Comparison of ENCODE assay signal across 9 mouse cellular contexts in genomic region chr6:38523851-38524250, GRCm38 (mm10). TPM values are rescaled to one million over a fixed set of nuclear protein-coding genes. Genes with fewer than 3 reads are reported as not detected.
A peak's percentile ranks its signal among the peaks of the same experiment; 100 is the strongest.
DNase-seq lines count a peak whose midpoint lies in the region; ATAC-seq and TF ChIP-seq lines count a peak whose summit lies in the region.
"Had no signal": no experiment of that assay in that cellular context is flagged by ENCODE, and none has a peak within 500 bp of the region (broad histone marks: within the 10 kb centered on the region; RNA-seq: fewer than 3 reads in every experiment).

No protein-coding gene starts in this region.

- H3K27ac ChIP-seq in intestine, postnatal 0 days (ENCODE audit: low read depth, low read length): no peak overlapping the region
- H3K27ac ChIP-seq in hindbrain, postnatal 0 days: no peak overlapping the region

- H3K36me3 ChIP-seq in intestine, postnatal 0 days (ENCODE audit: control insufficient read depth, insufficient read depth): no peaks in the 10 kb centered on the region; the same call in 1 of the 2 replicates
- H3K36me3 ChIP-seq in hindbrain, postnatal 0 days (ENCODE audit: insufficient read depth, low read length): no peaks in the 10 kb centered on the region; the same call in 1 of the 2 replicates

- H3K4me2 ChIP-seq in intestine, postnatal 0 days (replicated peaks; ENCODE audit: low read depth): peak overlapping the region; percentile 58
- H3K4me2 ChIP-seq in hindbrain, postnatal 0 days (ENCODE audit: low read depth, low read length): no peak overlapping the region

- TF ChIP-seq CTCF in intestine, postnatal 0 days (IDR thresholded peaks at IDR 0.05; ENCODE audit: low read depth): no peak
- TF ChIP-seq CTCF in hindbrain, postnatal 0 days (IDR thresholded peaks at IDR 0.05; ENCODE audit: low read depth): no peak

- 0 out of 2 replicates have a peak overlapping the region, but pooled peaks have one; percentile 17 for H3K4me3 ChIP-seq in intestine, postnatal 0 days (ENCODE audit: low read depth, low read length)
- no peak overlapping the region for H3K4me3 ChIP-seq in hindbrain, postnatal 0 days (ENCODE audit: low read length)

- H3K9ac ChIP-seq in intestine, postnatal 0 days (ENCODE audit: low read depth, low read length): no peak overlapping the region
- H3K9ac ChIP-seq in hindbrain, postnatal 0 days (replicated peaks; ENCODE audit: low read length): no peak overlapping the region

- no peak for ATAC-seq in intestine, postnatal 0 days
- ATAC-seq in hindbrain, postnatal 0 days: no peak
- ATAC-seq: forebrain, embryonic 14.5 days had no signal

- H3K27me3 ChIP-seq in intestine, postnatal 0 days (replicated peaks; ENCODE audit: control insufficient read depth, insufficient read depth, low read length): no peaks in the 10 kb centered on the region
- H3K27me3 ChIP-seq in hindbrain, postnatal 0 days (ENCODE audit: insufficient read depth, low read length): no peaks in the 10 kb centered on the region

- peak; percentile 29 for DNase-seq in thymus, postnatal 14 days
- no peak for DNase-seq in thymus, postnatal 10 days (ENCODE audit: low spot score in 2 of 2)
- DNase-seq in T-cell, adult 2 months (ENCODE audit: low spot score): peak; percentile 29
- peak; percentile 6 for DNase-seq in lung, postnatal 14 days
- DNase-seq in retina, postnatal 1 day: no peak
- no peak for DNase-seq in hindbrain, postnatal 0 days (ENCODE audit: low spot score)
- DNase-seq: adrenal gland, postnatal 25 days had no signal

- H3K9me3 ChIP-seq in intestine, postnatal 0 days (ENCODE audit: control insufficient read depth): no peaks in the 10 kb centered on the region
- H3K9me3 ChIP-seq in hindbrain, postnatal 0 days (ENCODE audit: low read length): no peaks in the 10 kb centered on the region

- WGBS in intestine, postnatal 0 days: 9% methylated on average over 8 of the region's 8 CpGs
- WGBS in hindbrain, postnatal 0 days: 38% methylated on average over 8 of the region's 8 CpGs

- H3K4me1 ChIP-seq in intestine, postnatal 0 days (replicated peaks; ENCODE audit: control insufficient read depth, insufficient read depth, low read length): no peaks in the 10 kb centered on the region
- H3K4me1 ChIP-seq in hindbrain, postnatal 0 days (ENCODE audit: insufficient read depth, low read length): no peaks in the 10 kb centered on the region

RNA-seq across cellular contexts. Expression of gene Fmc1, which starts 9.5 kb away (rescaled TPM):
- polyA plus RNA-seq in intestine, postnatal 0 days (2015; fragmentation: Nextera tagmentation; extraction: Ambion mirVana): 129 TPM in 2 replicates
- total RNA-seq in hindbrain, postnatal 0 days (2014; rRNA removed): 22.5 and 55.8 TPM in 2 replicates
- 256 and 260 TPM in 2 replicates for polyA plus RNA-seq in hindbrain, postnatal 0 days (2015; fragmentation: Nextera tagmentation; extraction: Ambion mirVana)

RNA-seq across cellular contexts. Expression of gene Luc7l2, which starts 27.3 kb away (rescaled TPM):
- 26.4 and 46.6 TPM in 2 replicates for polyA plus RNA-seq in intestine, postnatal 0 days (2015; fragmentation: Nextera tagmentation; extraction: Ambion mirVana)
- total RNA-seq in hindbrain, postnatal 0 days (2014; rRNA removed): 45.0 and 54.3 TPM in 2 replicates
- 36.7 and 44.4 TPM in 2 replicates for polyA plus RNA-seq in hindbrain, postnatal 0 days (2015; fragmentation: Nextera tagmentation; extraction: Ambion mirVana)

Comparison
In these comparisons a context has a peak if more than half of its experiments do, and no peak if none do; other contexts are left out.
1. DNase-seq: peak in thymus, postnatal 14 days (single experiment), T-cell, adult 2 months (single experiment) and lung, postnatal 14 days (single experiment); none in thymus, postnatal 10 days (0 of 2), retina, postnatal 1 day (single experiment) and hindbrain, postnatal 0 days (single experiment).